Mouse (Mus musculus) lung, postnatal 0 days (tissue): ENCODE data around the gene Rab5if.

Source experiments
- CTCF ChIP-seq: IDR thresholded peaks from 2 replicates; pipeline ENCODE4 v1.5.1; 2016; ENCODE audit warnings: antibody characterized with exemption, mild to moderate bottlenecking
- EP300 ChIP-seq: IDR thresholded peaks from 2 replicates; pipeline ENCODE4 v1.6.1; 2016; ENCODE audit warnings: antibody characterized with exemption, mild to moderate bottlenecking, control low read depth

DNA sequence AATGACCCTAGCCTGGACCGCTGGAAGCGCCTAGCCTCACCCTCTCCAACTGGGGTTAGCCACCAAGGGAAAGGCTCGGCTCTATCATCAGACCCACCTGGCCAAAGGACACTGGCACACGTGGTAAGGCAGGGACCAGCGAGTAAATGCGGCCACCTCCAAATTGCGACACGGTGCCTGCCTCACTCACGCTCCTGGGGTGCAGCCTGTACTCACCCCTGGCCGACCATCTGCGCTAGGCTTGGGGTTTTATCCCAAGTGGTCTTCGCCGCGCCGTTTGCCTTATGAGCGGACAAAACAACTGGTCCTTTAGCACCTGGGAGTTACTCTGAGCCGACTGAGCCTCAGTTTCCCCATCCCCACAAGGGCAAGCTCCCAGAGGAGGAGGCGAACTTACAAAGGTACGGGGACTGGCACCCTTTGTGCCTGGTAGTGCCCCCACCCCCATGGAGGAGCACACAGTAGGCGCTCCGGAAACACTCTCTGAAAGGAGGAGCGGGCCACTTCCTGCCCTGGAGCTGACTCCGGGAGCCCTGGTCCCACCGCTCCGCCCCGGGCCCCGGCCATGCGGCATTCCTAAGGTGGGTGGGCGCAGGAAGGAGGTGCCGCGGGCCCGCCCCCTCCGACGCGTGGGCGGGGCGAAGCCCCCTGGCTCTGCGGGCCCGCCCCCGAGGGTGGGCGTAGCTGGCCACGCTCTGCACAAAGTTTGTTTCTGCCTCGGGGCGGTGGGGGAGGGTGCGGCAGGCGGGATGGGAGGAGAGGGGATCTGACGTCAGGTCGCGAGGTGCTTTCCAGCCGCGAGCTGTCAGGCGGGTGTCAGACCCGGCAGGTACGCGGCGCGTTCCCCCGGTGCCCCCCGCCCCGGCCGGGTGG, 23.4 kb upstream of the Rab5if start, which contains the start of gene Tgif2:
- TF ChIP-seq CTCF (no peak), EP300 (no peak)
